Mouse (Mus musculus) T-helper 17 cell (primary cell): ENCODE data around the gene 4930524N10Rik.

Source experiments
- in situ Hi-C, 2 experiments: fragments of 300-600 bp; cut with MboI, MseI; formaldehyde crosslinking; loops; 1 replicate in 1 of 2; 2 replicates in 1 of 2; pipeline ENCODE4 v1.15.1; 2025; ENCODE audit warnings: high pct_unique_total_duplicates in 2 of 2

4930524N10Rik gene

DNA sequence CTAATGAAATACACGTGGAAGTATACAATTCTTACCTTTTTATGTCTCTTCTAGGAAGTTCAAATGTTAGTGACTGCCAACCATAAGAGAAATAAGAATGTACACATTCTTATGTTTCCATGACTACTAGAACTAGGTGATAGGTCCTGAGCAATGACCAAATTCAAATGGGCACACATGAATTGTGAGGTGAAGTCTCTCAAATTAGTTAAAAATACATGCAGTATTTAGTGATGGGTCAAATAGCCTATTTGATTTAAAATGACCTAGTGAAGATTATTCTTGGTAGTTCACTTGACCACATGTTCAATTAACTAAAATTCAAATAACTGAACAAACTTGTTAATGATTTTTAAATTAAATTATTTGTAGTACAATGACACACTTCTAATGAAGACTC, at the start of gene 4930524N10Rik:
Gene 4930524N10Rik, minus strand, starts transcription at position 101 of the 400 bp plus-strand sequence.
- in situ Hi-C loops, result no loop called here

DNA sequence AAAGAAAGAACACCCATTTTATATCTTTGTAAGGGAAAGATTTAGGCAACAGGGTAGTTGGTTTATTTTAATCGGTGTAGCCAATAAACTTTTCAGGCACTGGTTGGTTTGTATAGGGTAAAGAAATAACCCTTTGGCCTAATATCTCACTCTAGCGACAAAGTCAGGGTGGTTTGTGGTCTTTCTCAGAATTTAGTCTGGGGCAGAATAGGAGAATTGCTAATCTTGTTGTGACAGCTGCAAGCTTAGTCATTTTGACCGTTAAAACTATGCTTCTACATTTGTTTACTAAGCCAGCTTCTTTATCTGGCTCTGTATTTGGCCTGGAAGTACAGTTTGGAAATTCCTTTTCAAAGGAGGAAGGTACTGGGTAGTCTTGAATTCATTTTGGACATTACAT, 6.8 kb upstream of the 4930524N10Rik start:
- in situ Hi-C loops, result no loop called here

DNA sequence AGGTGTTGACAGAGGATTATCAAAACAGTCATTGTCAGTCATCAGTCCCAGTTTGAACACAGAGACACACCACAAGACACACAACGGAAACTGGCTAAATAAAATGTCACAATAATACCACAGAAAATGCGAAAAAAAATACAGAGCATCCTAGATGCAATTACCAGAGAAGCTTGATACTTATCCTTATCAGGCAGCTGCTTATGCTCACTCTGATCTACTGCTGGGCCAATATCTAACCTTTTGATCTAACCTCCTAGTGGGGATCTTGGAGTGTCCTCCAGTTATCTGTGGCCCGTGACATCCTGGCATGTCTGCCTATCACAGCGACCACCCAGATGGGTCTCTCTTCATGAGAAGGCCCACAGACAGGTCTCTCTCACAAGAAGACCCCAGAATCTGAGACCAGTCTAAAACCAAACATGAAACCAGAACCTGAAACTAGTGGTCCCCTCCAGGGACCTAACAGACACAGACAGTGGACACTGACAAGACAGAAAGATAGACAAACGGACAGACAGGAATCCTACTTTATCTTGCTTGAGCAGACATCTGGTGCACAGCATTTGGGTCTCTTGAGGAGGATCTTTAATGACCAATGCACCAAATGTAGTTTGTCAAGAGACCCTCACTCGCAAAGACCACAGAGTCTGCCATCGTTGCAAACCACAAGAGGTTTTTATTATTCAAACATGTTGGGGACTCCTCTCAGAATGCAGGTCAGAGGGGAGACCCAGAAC, 6.3 kb upstream of the 4930524N10Rik start:
- in situ Hi-C loops, result no loop called here

GRCm38 (mm10) chrX:154347933-154348332, 4.7 kb upstream of the 4930524N10Rik start:
- in situ Hi-C loops, result no loop called here
